Mouse (Mus musculus) forebrain, embryonic 12.5 days (tissue): ENCODE measurements at regions not wholly inside any gene's neighbourhood (a gene's known extent, or its start where the extent isn't known, plus 50 kb on each side); places are given as distances from the start of the nearest gene placed in this dataset.

Experiments used
- ATAC-seq: fragments of 200-750 bp; cut with Nextera tagmentation; 2 replicates; pipeline ENCODE4 v1.8.0; 2017; ENCODE audit warnings: moderate TSS enrichment; ENCODE audit not compliant: low FRiP score
- H3K27ac ChIP-seq: fragments of 300-500 bp; sonication (generic); 2 replicates; pipeline ENCODE4 v1.5.1; 2016; ENCODE audit warnings: mild to moderate bottlenecking
- H3K27me3 ChIP-seq: fragments of 300-500 bp; sonication (generic); 2 replicates; pipeline ENCODE4 v1.6.1; 2016; ENCODE audit warnings: mild to moderate bottlenecking
- H3K36me3 ChIP-seq: fragments of 300-500 bp; sonication (generic); replicated peaks from 2 replicates; pipeline ENCODE4 v1.6.1; 2016; ENCODE audit warnings: mild to moderate bottlenecking
- H3K4me1 ChIP-seq: fragments of 300-500 bp; sonication (generic); 2 replicates; pipeline ENCODE4 v1.6.1; 2016
- H3K4me2 ChIP-seq: fragments of 300-500 bp; sonication (generic); 2 replicates; pipeline ENCODE4 v1.6.1; 2016; ENCODE audit warnings: mild to moderate bottlenecking, moderate library complexity
- H3K4me3 ChIP-seq: fragments of 300-500 bp; sonication (generic); replicated peaks from 2 replicates; pipeline ENCODE4 v1.5.1; 2016; ENCODE audit warnings: mild to moderate bottlenecking
- H3K9ac ChIP-seq: fragments of 300-500 bp; sonication (generic); 2 replicates; pipeline ENCODE4 v1.6.1; 2016; ENCODE audit warnings: mild to moderate bottlenecking
- H3K9me3 ChIP-seq: fragments of 300-500 bp; sonication (generic); 2 replicates; pipeline ENCODE4 v1.6.1; 2016
- WGBS: fragments of 180-500 bp; shearing (Covaris S2); methylation state at CpG from one replicate; pipeline ENCODE4 v1.1.7; 2016; 5-methylcytosine and 5-hydroxymethylcytosine counted together

- H3K4me2 ChIP-seq = no peak overlapping the region
- 88% methylated on average over 14 of the region's 14 CpGs for WGBS
- no peak for ATAC-seq
These were observed 77.7 kb downstream of the Fam76b start for GRCm38 (mm10) chr9:13905086-13905669.

GRCm38 (mm10) chr9:13906736-13907135, 79.2 kb downstream of the Fam76b start:
- Histone ChIP-seq H3K4me1 (no peaks in the 10 kb centered on the region), H3K27me3 (no peaks in the 10 kb centered on the region), H3K27ac (no peak overlapping the region), H3K4me2 (no peak overlapping the region), H3K4me3 (no peak overlapping the region), H3K9ac (no peak overlapping the region), H3K36me3 (no peaks in the 10 kb centered on the region), H3K9me3 (no peaks in the 10 kb centered on the region)
- WGBS = 94% methylated on average over 6 of the region's 6 CpGs
- ATAC-seq = no peak

More at GRCm38 (mm10) chr9:13905086-13905669, 77.7 kb downstream of the Fam76b start:
- no peaks in the 10 kb centered on the region for H3K9me3 ChIP-seq
- no peaks in the 10 kb centered on the region for H3K27me3 ChIP-seq
- H3K4me3 ChIP-seq = no peak overlapping the region
- no peaks in the 10 kb centered on the region for H3K4me1 ChIP-seq
- H3K36me3 ChIP-seq = no peaks in the 10 kb centered on the region
- H3K9ac ChIP-seq = no peak overlapping the region
- no peak overlapping the region for H3K27ac ChIP-seq

- H3K4me1 ChIP-seq = no peaks in the 10 kb centered on the region
- no peak overlapping the region for H3K4me2 ChIP-seq
- H3K27me3 ChIP-seq = no peaks in the 10 kb centered on the region
- no peaks in the 10 kb centered on the region for H3K36me3 ChIP-seq
- no peaks in the 10 kb centered on the region for H3K9me3 ChIP-seq
- no peak overlapping the region for H3K27ac ChIP-seq
- no peak overlapping the region for H3K4me3 ChIP-seq
- no peak overlapping the region for H3K9ac ChIP-seq
- ATAC-seq = no peak
- WGBS = 74% methylated on average over 3 of the region's 3 CpGs
These were observed 82.1 kb downstream of the Fam76b start for GRCm38 (mm10) chr9:13909604-13910003.

- Histone ChIP-seq H3K9ac (no peak overlapping the region), H3K4me3 (no peak overlapping the region), H3K4me2 (no peak overlapping the region), H3K27me3 (no peaks in the 10 kb centered on the region; the same call in 1 of the 2 replicates), H3K27ac (no peak overlapping the region), H3K36me3 (no peaks in the 10 kb centered on the region), H3K4me1 (no peaks in the 10 kb centered on the region), H3K9me3 (no peaks in the 10 kb centered on the region)
- no peak for ATAC-seq
- 83% methylated on average over 2 of the region's 2 CpGs for WGBS
These were observed 82.6 kb downstream of the Fam76b start for GRCm38 (mm10) chr9:13910091-13910490.

- no peaks in the 10 kb centered on the region for H3K9me3 ChIP-seq
- no peak overlapping the region for H3K4me2 ChIP-seq
- no peaks in the 10 kb centered on the region; the same call in 1 of the 2 replicates for H3K27me3 ChIP-seq
- H3K36me3 ChIP-seq = no peaks in the 10 kb centered on the region
- no peak overlapping the region for H3K4me3 ChIP-seq
- H3K27ac ChIP-seq = no peak overlapping the region
- H3K4me1 ChIP-seq = peaks cover 3% of the 10 kb centered on the region
- H3K9ac ChIP-seq = no peak overlapping the region
- 75% methylated on average over 3 of the region's 3 CpGs for WGBS
- no peak for ATAC-seq
These were observed 85.9 kb downstream of the Fam76b start for GRCm38 (mm10) chr9:13913459-13913858.

GRCm38 (mm10) chr9:13914131-13914530, 86.6 kb downstream of the Fam76b start:
- 90% methylated on average over 9 of the region's 9 CpGs for WGBS
- Histone ChIP-seq H3K27ac (no peak overlapping the region), H3K4me3 (no peak overlapping the region), H3K27me3 (no peaks in the 10 kb centered on the region; the same call in 1 of the 2 replicates), H3K9me3 (no peaks in the 10 kb centered on the region), H3K4me2 (no peak overlapping the region), H3K36me3 (no peaks in the 10 kb centered on the region), H3K4me1 (peaks cover 9% of the 10 kb centered on the region), H3K9ac (no peak overlapping the region)
- ATAC-seq = no peak

GRCm38 (mm10) chr9:13914847-13915246, 87.3 kb downstream of the Fam76b start:
- Histone ChIP-seq H3K27me3 (no peaks in the 10 kb centered on the region; the same call in 1 of the 2 replicates), H3K4me1 (peaks cover 11% of the 10 kb centered on the region), H3K9ac (no peak overlapping the region), H3K4me2 (no peak overlapping the region), H3K27ac (no peak overlapping the region), H3K9me3 (no peaks in the 10 kb centered on the region), H3K36me3 (no peaks in the 10 kb centered on the region), H3K4me3 (no peak overlapping the region)
- ATAC-seq = no peak
- WGBS = 91% methylated on average over 3 of the region's 3 CpGs

- Histone ChIP-seq H3K9ac (no peak overlapping the region), H3K36me3 (no peaks in the 10 kb centered on the region), H3K4me1 (peaks cover 11% of the 10 kb centered on the region), H3K4me3 (no peak overlapping the region), H3K4me2 (no peak overlapping the region), H3K27me3 (no peaks in the 10 kb centered on the region; the same call in 1 of the 2 replicates), H3K9me3 (no peaks in the 10 kb centered on the region), H3K27ac (no peak overlapping the region)
- ATAC-seq = no peak
- WGBS = 88% methylated on average over 7 of the region's 7 CpGs
These were observed 89.3 kb downstream of the Fam76b start for GRCm38 (mm10) chr9:13916837-13917236.

- Histone ChIP-seq H3K4me3 (no peak overlapping the region), H3K36me3 (no peaks in the 10 kb centered on the region), H3K4me1 (peaks cover 11% of the 10 kb centered on the region), H3K27ac (no peak overlapping the region), H3K9ac (no peak overlapping the region), H3K4me2 (peak overlapping the region; percentile 6; the same call in 1 of the 2 replicates), H3K9me3 (no peaks in the 10 kb centered on the region; the same call in 1 of the 2 replicates), H3K27me3 (no peaks in the 10 kb centered on the region; the same call in 1 of the 2 replicates)
- 27% methylated on average over 7 of the region's 7 CpGs for WGBS
- peak; percentile 86 for ATAC-seq
These were observed 91.2 kb downstream of the Fam76b start for GRCm38 (mm10) chr9:13918606-13919202.

- ATAC-seq = no peak
- Histone ChIP-seq H3K9me3 (no peaks in the 10 kb centered on the region; the same call in 1 of the 2 replicates), H3K27ac (no peak overlapping the region), H3K4me3 (no peak overlapping the region), H3K4me1 (peaks cover 11% of the 10 kb centered on the region), H3K27me3 (no peaks in the 10 kb centered on the region; the same call in 1 of the 2 replicates), H3K4me2 (no peak overlapping the region), H3K9ac (no peak overlapping the region), H3K36me3 (no peaks in the 10 kb centered on the region)
- 88% methylated on average over 9 of the region's 9 CpGs for WGBS
These were observed 92.4 kb downstream of the Fam76b start for GRCm38 (mm10) chr9:13919739-13920410.

- ATAC-seq = no peak
- WGBS = 82% methylated on average over 1 of the region's 1 CpGs
- Histone ChIP-seq H3K9me3 (no peaks in the 10 kb centered on the region; the same call in 1 of the 2 replicates), H3K4me3 (no peak overlapping the region), H3K36me3 (no peaks in the 10 kb centered on the region), H3K27ac (no peak overlapping the region), H3K9ac (no peak overlapping the region), H3K4me2 (no peak overlapping the region), H3K27me3 (no peaks in the 10 kb centered on the region), H3K4me1 (peaks cover 11% of the 10 kb centered on the region)
These were observed 93.1 kb downstream of the Fam76b start for GRCm38 (mm10) chr9:13920623-13921022.

- Histone ChIP-seq H3K9ac (no peak overlapping the region), H3K27ac (no peak overlapping the region), H3K4me1 (no peaks in the 10 kb centered on the region), H3K4me3 (no peak overlapping the region), H3K4me2 (no peak overlapping the region), H3K9me3 (0 out of 2 replicates have a peak, but pooled peaks cover 7% of the 10 kb centered on the region), H3K27me3 (no peaks in the 10 kb centered on the region), H3K36me3 (no peaks in the 10 kb centered on the region)
- 40% methylated on average over 6 of the region's 6 CpGs for WGBS
- no peak for ATAC-seq
These were observed 104.5 kb downstream of the Fam76b start for GRCm38 (mm10) chr9:13932001-13932508.
